Mouse (Mus musculus) liver, postnatal 0 days (tissue): Measurements from ENCODE around the gene Rpl22.

ENCODE experiments used
- CTCF ChIP-seq: sonication (generic); IDR thresholded peaks from 2 replicates; pipeline ENCODE4 v1.5.1; 2016; ENCODE audit warnings: antibody characterized with exemption, low read depth
- EP300 ChIP-seq: IDR thresholded peaks from 2 replicates; pipeline ENCODE4 v1.6.1; 2016; ENCODE audit warnings: antibody characterized with exemption, low read depth, mild to moderate bottlenecking

DNA sequence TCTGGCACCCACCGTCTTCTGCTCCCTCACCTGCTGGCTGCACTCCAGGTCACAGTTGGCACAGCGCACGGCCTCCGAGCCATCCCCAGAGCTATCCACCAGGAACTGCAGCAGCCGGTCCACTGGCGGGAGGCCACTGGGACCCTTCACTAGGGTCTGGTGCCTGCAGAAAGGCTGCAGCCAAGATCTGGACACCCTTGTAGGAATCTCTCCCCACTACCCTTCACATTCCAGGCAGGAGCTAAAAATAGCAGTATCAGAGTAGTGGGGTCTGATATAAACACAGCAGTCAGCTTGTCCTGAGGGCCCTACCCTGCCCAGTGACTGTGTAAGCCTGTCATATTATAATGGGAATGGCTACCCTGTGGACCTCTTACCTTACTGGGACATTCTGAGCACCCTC is 7.9 kb upstream of the Rpl22 start:
- no peak for TF ChIP-seq EP300
- TF ChIP-seq CTCF, result no peak
